Mouse (Mus musculus) stomach, embryonic 14.5 days (tissue): ENCODE data around the gene Ttc30b. TPM values are rescaled to one million over a fixed set of nuclear protein-coding genes. Genes with fewer than 3 reads are reported as not detected.

Experiments used
- ATAC-seq: fragments of 200-750 bp; cut with Nextera tagmentation; 2 replicates; pipeline ENCODE4 v1.8.0; 2017; ENCODE audit warnings: low read depth, moderate TSS enrichment; ENCODE audit not compliant: insufficient number of reproducible peaks, insufficient read depth, low FRiP score
- H3K27ac ChIP-seq: fragments of 300-500 bp; sonication (generic); 2 replicates; pipeline ENCODE4 v1.5.1; 2014; ENCODE audit warnings: mild to moderate bottlenecking, low read length, moderate library complexity, mixed read lengths
- H3K27me3 ChIP-seq: fragments of 300-500 bp; sonication (generic); 2 replicates; pipeline ENCODE4 v1.6.1; 2014; ENCODE audit warnings: low read length, control low read depth, mixed read lengths; ENCODE audit not compliant: control insufficient read depth, insufficient read depth
- H3K36me3 ChIP-seq: fragments of 300-500 bp; sonication (generic); 2 replicates; pipeline ENCODE4 v1.6.1; 2014; ENCODE audit warnings: mild to moderate bottlenecking, control low read depth, low read length, moderate library complexity, mixed read lengths; ENCODE audit not compliant: control insufficient read depth, insufficient read depth
- H3K4me1 ChIP-seq: fragments of 300-500 bp; sonication (generic); 2 replicates; pipeline ENCODE4 v1.6.1; 2014; ENCODE audit warnings: low read length, control low read depth, mixed read lengths; ENCODE audit not compliant: control insufficient read depth, insufficient read depth
- H3K4me2 ChIP-seq: fragments of 300-500 bp; sonication (generic); replicated peaks from 2 replicates; pipeline ENCODE4 v1.6.1; 2014; ENCODE audit warnings: low read depth, low read length, control low read depth
- H3K4me3 ChIP-seq: fragments of 300-500 bp; sonication (generic); 2 replicates; pipeline ENCODE4 v1.5.1; 2014; ENCODE audit warnings: low read depth, low read length, control low read depth
- H3K9ac ChIP-seq: fragments of 300-500 bp; sonication (generic); replicated peaks from 2 replicates; pipeline ENCODE4 v1.6.1; 2014; ENCODE audit warnings: low read depth, mild to moderate bottlenecking, control low read depth, low read length, moderate library complexity, mixed read lengths
- H3K9me3 ChIP-seq: fragments of 300-500 bp; sonication (generic); 2 replicates; pipeline ENCODE4 v1.6.1; 2016; ENCODE audit warnings: low read depth, low read length, control low read depth; ENCODE audit not compliant: control insufficient read depth
- WGBS: fragments of 180-500 bp; shearing (Covaris S2); extraction: QIAGEN DNeasy Blood & Tissue Kit; methylation state at CpG from one replicate; pipeline ENCODE4 v1.1.7; 2014; 5-methylcytosine and 5-hydroxymethylcytosine counted together
- polyA plus RNA-seq: library from polyadenylated mRNA; unstranded; fragments of >200 nt; fragmentation: Nextera tagmentation; extraction: Ambion mirVana; gene quantifications from 2 replicates; pipeline ENCODE4 v1.2.1, GENCODE M21; 2014

The Ttc30b gene
- polyA plus RNA-seq, 1 experiment from 2014 or later = 15.2 TPM

DNA sequence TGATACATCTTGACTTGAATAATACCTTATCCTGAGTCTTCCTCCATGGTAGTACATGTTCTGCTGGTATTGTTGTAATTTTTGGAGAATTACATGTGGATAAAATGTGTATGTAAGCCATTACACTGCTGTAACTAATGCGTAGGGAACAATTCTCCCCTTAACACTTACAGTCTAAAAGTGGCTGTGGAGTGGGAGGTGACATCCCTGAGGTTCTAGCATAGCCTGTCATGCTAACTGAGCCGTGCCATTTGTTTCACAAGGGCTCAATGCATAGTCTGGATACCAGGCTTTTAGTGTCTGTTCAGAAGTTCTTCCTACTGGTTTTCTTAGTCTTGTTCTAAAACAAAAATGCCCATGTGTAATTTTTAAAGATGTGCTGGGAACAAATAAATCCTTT is 7.4 kb downstream of the Ttc30b start:
- Histone ChIP-seq H3K27me3 (no peaks in the 10 kb centered on the region), H3K9ac (no peak overlapping the region), H3K9me3 (no peaks in the 10 kb centered on the region), H3K4me3 (no peak overlapping the region), H3K4me1 (no peaks in the 10 kb centered on the region; the same call in 1 of the 2 replicates), H3K4me2 (no peak overlapping the region), H3K36me3 (peaks cover 8% of the 10 kb centered on the region; the same call in 1 of the 2 replicates), H3K27ac (no peak overlapping the region)
- 88% methylated on average over 2 of the region's 2 CpGs for WGBS
- ATAC-seq = no peak

DNA sequence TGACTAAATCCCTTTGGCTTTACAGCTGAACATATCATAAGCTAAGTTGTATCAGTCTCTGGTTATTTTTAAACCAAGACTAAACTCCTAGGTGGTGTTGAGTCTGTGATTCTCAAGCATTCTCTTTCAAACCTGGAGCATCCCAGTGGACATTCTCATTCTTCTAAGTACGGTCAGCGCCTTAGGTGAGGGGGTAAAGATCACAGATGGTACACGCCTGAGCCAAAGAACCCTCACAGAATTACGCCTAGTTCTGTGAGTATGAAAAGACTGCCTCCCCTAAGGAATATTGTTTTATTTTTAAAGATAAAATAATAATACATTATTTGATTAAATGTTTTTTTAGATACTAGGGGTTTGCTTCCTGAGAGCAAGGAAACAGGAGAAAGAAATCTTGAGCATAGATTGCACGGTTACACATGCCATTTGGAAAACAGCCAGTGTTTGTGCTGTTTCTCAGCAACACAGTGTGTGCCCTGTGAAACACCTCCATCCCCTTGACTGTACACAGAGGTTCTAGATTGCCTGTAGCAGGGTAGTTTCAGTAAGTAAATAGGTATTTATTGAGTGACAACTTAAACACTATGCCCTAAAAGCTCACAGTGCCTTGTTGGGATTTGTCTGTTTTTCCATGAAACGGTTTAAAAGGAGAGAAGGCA is 8.5 kb downstream of the Ttc30b start:
- Histone ChIP-seq H3K4me1 (no peaks in the 10 kb centered on the region; the same call in 1 of the 2 replicates), H3K9ac (no peak overlapping the region), H3K36me3 (peaks cover 8% of the 10 kb centered on the region; the same call in 1 of the 2 replicates), H3K27me3 (no peaks in the 10 kb centered on the region), H3K4me3 (no peak overlapping the region), H3K27ac (no peak overlapping the region), H3K4me2 (no peak overlapping the region), H3K9me3 (no peaks in the 10 kb centered on the region)
- WGBS = 91% methylated on average over 6 of the region's 6 CpGs
- ATAC-seq = no peak

DNA sequence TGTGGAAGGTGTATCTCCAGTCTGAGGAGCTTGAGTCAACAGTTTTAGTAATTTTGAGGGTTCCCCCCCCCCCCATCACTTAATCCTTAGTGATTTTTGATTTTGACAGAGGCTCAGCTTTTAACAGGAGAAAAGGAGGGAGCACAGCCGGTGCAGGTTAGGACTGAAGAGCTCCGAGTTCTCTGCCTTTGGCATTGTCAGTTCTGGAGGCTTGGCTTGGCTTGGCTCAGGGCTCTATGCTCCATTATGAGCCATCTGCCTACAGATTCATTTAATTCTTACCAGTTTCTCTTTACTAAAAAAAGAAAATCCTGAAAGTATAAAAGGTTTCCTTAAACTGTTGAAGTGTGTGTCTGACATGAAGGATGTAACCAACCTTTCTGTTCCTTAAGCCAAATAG is 9.2 kb downstream of the Ttc30b start:
- 77% methylated on average over 2 of the region's 2 CpGs for WGBS
- no peak for ATAC-seq
- no peak overlapping the region for H3K27ac ChIP-seq

DNA sequence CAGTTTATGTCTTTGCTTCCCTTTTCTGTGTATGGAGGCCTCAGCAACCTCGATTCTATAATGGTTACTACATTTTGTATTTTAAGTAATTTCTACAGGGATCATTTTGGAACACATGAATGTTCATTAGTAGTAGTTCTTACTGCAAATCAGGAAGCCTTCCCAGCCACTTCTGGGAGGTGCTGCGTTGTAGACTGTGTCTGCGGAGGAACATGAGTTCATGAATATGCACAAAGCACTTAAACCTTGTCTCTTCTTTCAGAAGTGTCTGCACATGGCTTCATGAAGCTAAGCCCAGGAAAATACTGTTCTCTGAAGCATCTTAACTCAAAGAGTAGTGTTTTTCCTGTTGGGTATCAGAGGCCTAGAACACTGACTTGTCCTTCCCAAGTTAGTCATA is 10.4 kb downstream of the Ttc30b start:
- Histone ChIP-seq H3K9ac (no peak overlapping the region), H3K4me1 (no peaks in the 10 kb centered on the region; the same call in 1 of the 2 replicates), H3K4me2 (no peak overlapping the region), H3K27me3 (no peaks in the 10 kb centered on the region), H3K4me3 (no peak overlapping the region), H3K27ac (no peak overlapping the region), H3K36me3 (peaks cover 8% of the 10 kb centered on the region; the same call in 1 of the 2 replicates), H3K9me3 (no peaks in the 10 kb centered on the region)
- 93% methylated on average over 3 of the region's 3 CpGs for WGBS
- ATAC-seq = no peak

More for the DNA sequence above, 9.2 kb downstream of the Ttc30b start:
- no peaks in the 10 kb centered on the region for H3K27me3 ChIP-seq
- H3K36me3 ChIP-seq = peaks cover 8% of the 10 kb centered on the region; the same call in 1 of the 2 replicates
- H3K9me3 ChIP-seq = no peaks in the 10 kb centered on the region
- H3K4me1 ChIP-seq = no peaks in the 10 kb centered on the region; the same call in 1 of the 2 replicates
- H3K9ac ChIP-seq = no peak overlapping the region
- H3K4me2 ChIP-seq = no peak overlapping the region
- H3K4me3 ChIP-seq = no peak overlapping the region

DNA sequence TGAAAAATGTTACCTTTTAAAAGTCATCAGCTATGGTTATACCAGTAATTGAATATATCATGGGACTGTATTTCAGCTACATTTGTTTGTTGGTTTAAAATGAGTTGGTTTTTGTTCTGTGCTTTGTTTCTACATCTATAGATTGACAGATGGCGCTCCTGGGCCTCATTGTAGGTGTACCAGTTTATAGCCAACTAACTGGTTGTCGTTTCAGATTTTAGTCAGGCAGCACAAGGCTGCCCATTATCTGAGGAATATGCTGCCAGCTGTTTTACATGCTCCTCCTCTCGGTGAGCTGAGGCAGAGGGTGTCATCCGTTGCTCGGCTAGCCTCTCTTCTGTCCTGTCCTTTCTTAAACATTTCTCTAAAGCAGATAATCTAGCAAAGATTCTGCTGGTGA is 12.3 kb downstream of the Ttc30b start:
- Histone ChIP-seq H3K4me2 (no peak overlapping the region), H3K27ac (no peak overlapping the region), H3K36me3 (peaks cover 8% of the 10 kb centered on the region; the same call in 1 of the 2 replicates), H3K4me1 (no peaks in the 10 kb centered on the region), H3K4me3 (no peak overlapping the region), H3K27me3 (no peaks in the 10 kb centered on the region), H3K9ac (no peak overlapping the region), H3K9me3 (no peaks in the 10 kb centered on the region)
- ATAC-seq = no peak
- 73% methylated on average over 5 of the region's 5 CpGs for WGBS

DNA sequence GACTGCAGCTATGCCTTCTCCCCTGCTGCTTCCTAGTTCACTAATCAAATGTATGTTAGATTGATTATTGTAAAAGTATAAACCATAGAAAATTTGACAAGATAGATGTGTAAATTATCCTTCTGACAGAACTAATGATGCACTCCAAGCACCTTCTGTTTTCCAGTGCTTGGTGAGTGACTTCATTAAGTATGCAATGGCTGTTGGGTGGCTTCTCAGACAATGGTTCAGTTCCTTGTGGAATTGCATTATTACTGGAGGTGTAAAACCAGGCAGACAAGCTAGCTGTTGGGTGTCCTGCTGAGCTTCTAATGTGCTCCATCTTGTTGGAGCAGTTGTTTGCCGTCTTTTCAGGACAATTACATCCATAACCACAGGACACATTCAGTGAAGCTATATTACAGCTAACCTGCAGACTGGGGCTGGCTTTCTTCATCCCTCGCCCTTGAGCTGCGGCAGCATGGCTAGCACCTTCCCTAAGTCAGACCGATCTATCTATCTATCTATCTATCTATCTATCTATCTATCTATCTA is 14.5 kb downstream of the Ttc30b start:
- Histone ChIP-seq H3K9me3 (no peaks in the 10 kb centered on the region), H3K9ac (no peak overlapping the region), H3K27ac (no peak overlapping the region), H3K27me3 (no peaks in the 10 kb centered on the region), H3K4me1 (no peaks in the 10 kb centered on the region), H3K4me3 (no peak overlapping the region), H3K4me2 (no peak overlapping the region), H3K36me3 (peaks cover 8% of the 10 kb centered on the region; the same call in 1 of the 2 replicates)
- ATAC-seq = no peak
- WGBS = 88% methylated on average over 4 of the region's 4 CpGs

DNA sequence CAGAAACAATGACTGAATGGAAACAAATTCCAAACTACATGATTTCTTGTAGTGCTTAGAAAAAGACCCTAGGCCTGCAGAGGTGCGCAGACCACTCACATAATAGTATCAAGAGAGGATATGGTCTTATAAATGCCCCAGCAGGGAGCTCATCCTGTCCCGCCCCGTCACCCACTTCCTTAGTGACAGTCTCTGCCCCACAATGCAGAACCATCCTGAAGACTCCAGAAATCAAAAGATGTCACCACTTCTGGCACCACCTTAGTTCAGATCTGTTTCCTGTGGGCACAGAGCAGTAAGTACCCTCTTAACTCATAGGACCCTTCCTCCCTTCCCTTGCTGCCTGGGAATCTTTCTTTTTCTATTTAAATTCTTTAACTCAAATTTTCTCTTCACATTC is 23.3 kb downstream of the Ttc30b start:
- H3K4me2 ChIP-seq = no peak overlapping the region
- no peak for ATAC-seq
- H3K27me3 ChIP-seq = no peaks in the 10 kb centered on the region
- WGBS = 95% methylated on average over 3 of the region's 3 CpGs
- H3K9ac ChIP-seq = no peak overlapping the region
- H3K27ac ChIP-seq = no peak overlapping the region
- H3K4me3 ChIP-seq = no peak overlapping the region
- H3K9me3 ChIP-seq = no peaks in the 10 kb centered on the region
- H3K36me3 ChIP-seq = peaks cover 6% of the 10 kb centered on the region
- 0 out of 2 replicates have a peak, but pooled peaks cover 3% of the 10 kb centered on the region for H3K4me1 ChIP-seq

DNA sequence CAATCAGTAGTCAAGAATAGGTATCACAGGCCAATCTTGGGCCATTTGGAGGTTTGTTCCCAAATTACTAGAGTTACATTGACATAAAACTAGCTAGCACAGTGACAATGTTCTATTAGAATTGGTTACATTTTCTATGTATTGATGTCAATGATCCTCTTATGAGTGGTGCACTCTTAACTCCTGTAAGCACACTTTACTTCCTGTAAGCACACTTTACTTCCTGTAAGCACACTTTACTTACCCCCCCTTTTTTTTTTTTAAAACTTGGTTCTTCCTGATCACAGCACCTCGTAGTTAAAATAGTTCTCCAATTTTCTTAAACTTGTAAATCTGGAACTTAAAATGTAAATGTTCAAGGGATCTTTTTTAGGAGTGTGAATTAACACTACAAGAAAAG is 31.2 kb downstream of the Ttc30b start:
- H3K9ac ChIP-seq = no peak overlapping the region
- no peaks in the 10 kb centered on the region for H3K4me1 ChIP-seq
- H3K4me2 ChIP-seq = no peak overlapping the region
- H3K27me3 ChIP-seq = no peaks in the 10 kb centered on the region
- H3K9me3 ChIP-seq = no peaks in the 10 kb centered on the region
- H3K36me3 ChIP-seq = peaks cover 8% of the 10 kb centered on the region
- ATAC-seq = no peak
- no peak overlapping the region for H3K4me3 ChIP-seq
- 77% methylated on average over 1 of the region's 1 CpGs for WGBS
- no peak overlapping the region for H3K27ac ChIP-seq
